Mouse (Mus musculus) bone marrow, adult 2 months (tissue): ENCODE results near the gene Lrmda.

Experiments used
- CTCF ChIP-seq: fragments of 200-500 bp; IDR thresholded peaks from 2 replicates; pipeline ENCODE4 v1.5.1; 2011; ENCODE audit warnings: low read length, control low read depth; ENCODE audit not compliant: control insufficient read depth, insufficient read depth
- POLR2A ChIP-seq: fragments of 200-500 bp; IDR thresholded peaks from 2 replicates; pipeline ENCODE4 v1.6.1; 2011; ENCODE audit warnings: low read depth, mild to moderate bottlenecking, control low read depth, low read length, borderline replicate concordance; ENCODE audit not compliant: control insufficient read depth

DNA sequence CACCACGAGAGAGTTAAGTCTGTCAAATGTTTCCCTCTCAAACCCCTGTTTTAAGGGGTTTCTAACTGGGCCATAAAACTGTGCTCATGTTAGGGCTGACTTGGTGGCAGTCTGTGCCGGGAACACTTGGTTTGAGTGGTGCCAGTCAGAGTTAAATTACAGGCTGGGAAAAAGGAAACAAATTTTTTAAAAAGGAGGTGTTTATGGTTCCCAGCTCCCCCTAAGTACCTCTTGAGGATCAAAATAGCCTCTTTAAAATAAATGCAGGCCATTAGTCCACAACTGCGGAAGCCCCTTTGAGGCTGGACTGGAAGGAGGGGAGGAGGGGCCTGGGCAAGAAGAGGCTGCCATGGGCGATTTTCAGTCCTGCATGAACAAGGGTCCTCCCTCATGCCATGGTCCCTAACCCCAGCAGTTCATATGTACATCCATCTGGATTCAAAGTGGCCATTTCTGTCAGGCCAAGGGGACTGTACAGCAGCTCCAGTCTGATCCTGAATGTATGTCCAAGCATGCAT is 416.4 kb downstream of the Lrmda start:
- TF ChIP-seq POLR2A (no peak), CTCF (no peak)
